Mouse (Mus musculus) left cerebral cortex, adult 18-20 months (tissue): ENCODE results near the gene Rep15. TPM values are rescaled to one million over a fixed set of nuclear protein-coding genes. Genes with fewer than 3 reads are reported as not detected.
A peak's percentile ranks its signal among the peaks of the same experiment; 100 is the strongest.

Experiments
- DNase-seq, 2 experiments: peaks; one replicate each; pipeline ENCODE4 v3.0.0; 2021 to 2022; ENCODE audit warnings: low spot score in 2 of 2, mixed read lengths in 1 of 2
- total RNA-seq, 2 experiments: library from RNA; stranded (reverse); gene quantifications; 2 replicates each; pipeline ENCODE4 v1.2.3; 2021

The Rep15 gene
- total RNA-seq, 2 experiments from 2014 or later, result 1.4 to 2.6 TPM

DNA sequence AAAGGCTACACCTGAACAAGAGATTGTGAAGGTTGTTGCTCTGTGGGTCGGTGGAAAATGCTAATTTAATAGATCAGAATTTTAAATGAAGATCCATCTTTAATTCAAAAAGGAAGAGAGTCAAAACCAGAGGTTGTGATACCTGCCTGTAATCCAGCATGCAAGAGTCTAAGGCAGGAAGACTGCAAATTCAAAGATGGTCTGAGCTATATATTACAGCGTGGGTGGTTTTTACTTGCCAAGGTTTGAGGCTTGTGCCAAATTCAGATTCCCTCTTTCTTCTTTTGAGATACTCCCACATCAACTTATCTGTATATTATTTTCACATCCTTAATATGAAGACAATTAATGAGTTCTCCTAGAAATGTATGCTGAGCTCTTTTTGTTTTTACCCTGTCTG, 4.0 kb upstream of the Rep15 start:
- no peak for DNase-seq

DNA sequence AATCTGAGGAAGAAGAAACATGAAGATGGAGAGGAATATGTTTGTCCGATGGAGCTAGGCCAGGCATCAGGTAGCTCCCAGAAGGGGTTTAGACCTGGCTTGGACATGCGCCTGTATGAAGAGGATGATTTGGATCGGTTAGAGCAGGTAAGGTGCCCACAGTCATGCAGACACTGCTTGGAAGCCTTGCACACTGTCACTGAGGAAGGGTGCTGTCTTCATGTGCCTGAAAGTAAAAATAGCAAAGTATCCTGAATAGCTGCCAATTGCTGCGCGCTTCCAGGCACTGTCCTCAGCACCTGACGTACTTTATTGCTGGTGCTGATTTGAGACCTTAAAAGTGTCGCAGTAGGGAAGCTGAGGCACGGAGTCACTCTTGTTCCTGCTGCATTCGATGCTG, 2.8 kb upstream of the Rep15 start:
- no peak for DNase-seq

DNA sequence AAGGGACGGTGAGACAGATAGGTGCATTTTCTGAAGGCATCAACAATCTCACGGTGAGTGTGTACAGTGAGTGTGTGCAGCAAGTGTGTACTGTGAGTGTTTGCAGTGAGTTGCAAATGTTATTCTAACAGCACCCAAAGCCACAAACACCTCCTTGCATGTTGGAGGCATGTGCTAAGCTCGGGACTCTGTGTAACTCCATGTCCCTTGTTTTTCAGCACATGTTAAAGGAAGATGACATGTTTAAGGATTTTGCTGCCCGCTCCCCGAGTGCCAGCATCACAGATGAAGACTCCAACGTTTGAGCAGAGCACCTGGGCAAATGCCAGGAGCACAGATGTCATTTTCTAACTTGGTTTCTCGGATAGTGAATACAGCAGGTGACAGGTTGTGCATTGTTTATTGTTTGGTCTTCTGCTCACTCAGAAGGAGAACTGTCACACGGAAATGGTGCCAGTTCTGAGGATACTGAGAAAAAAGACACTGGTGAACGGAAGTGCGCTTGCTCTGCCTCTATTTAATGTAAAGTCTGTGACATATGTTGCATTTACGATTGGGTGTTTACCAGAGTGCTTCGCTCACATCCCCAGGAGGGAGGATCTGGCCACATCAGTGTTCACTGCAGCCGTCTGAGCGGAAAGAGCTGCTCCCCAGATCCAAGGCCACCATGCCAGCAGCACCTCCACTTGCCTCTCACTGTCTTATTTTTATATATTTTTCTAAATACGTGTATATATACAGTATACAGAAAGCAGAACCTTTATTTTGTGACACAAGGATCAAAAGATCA, 2.1 kb upstream of the Rep15 start:
- no peak for DNase-seq

DNA sequence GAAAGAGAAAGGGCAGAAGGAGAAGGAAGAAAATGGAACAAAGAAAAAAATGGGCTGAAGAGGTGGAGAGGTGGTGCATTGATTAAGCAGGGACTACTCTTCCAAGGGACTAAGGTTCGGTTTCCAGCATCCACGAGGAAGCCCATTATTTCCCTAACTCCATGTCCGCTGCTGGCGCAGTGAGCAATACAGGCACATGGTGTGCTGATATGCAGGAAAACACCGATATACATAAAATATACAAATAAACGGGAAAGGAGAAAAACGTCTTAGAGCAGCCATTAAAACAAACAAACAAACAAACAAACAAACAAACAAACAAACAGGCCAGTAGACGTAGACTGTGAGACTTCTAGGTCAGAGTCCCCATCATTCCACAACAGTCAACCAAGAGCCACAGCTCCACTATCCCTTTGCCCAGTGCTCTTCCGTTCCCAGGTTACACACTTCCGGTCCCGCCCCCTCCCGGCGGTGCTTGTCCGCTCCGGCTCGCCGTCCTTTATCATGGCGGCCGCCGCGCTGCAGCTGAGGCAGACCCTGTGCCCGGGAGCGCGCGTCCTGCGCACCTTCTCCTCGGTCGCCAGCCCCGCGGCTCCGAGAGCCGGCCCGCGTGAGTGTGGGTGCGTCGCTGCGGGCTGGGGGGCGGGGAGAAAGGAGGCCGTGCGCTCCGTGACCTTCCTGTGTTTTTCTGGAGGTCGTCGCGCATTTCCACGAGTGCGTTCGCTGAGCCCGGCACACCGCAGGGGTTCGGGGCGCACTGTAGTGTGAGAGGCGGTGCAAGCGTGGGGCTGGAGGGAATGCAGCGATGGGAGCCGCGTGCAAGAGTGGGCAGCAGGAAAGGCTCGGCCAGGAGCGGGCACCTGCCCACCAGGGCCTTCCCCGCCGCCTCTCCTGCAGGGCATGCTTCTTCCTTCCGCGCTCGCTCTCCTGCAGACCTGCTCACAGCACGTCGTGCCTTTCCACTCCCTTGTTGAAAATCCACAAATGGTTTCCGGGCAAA, 10.2 kb downstream of the Rep15 start, which contains the start of gene Mrps35:
Mrps35 (plus strand) TSS at position 474 of the 1,000 bp plus-strand sequence.
- DNase-seq, result peak; percentile 92 to 93

DNA sequence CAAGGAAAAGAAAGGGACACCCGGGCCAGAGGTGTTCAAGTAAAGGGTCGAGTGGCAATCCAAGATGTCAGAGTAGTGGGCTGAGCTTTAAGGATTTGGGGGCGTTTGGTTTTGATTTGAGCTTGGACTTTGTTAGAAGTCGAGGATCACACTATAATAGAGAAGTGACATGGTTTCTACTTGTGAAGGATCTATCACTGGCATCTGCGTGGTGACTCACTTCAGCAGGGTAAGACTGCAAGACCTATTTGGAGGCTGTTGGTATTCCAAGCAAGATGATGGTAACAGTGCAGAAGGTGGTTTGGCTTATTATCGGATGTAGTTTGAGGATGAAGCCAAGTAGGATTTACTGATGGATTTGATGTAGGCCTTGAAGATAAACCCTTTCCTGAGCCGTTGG, 11.2 kb downstream of the Rep15 start:
- DNase-seq, result no peak

DNA sequence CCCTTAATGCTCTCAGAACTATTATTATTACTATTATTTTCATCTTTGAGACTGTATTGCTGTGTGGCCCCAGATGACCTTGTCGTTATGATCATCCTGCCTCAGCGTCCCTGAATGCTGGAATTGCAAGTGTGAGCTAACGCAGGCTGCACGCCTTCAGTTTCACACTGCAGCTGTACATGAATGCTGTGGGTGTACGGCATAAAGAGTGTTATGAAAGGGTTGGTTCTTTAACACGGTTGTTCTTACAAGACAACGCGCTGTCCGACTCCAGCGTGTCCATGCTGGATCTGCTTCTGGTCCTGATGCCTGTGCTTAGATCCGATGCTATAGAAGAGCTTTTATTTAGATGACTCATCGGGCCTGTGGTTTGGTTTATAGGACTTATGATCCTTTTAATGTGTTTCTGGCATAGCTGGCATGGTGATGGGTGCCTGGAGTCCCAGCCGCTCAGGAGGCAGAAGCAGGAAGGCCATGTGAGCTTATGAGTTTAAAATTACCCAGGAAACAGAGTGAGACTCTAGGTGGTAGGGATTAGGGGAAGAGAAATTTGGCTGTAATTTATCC, 16.9 kb downstream of the Rep15 start:
- DNase-seq, result peak; percentile 14 to 31

DNA sequence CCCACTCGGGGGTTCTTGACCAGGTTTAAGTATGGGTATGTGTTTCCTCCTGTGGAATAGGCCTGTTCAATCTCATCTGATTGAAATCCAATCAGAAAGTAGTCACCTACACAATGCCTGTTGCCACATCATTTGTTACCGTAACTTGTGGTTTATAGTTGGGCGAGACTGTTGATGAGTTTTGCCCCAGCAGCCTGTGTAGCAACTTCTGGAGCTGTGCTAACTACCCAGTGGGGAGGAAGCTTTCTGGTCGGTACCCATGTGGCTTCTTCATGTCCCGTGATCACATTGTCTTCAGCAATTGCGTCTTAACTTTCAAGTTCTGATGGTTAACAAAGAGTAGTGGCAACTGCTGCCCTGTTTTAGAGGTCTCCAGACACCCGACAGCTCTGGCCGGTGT, 19.3 kb downstream of the Rep15 start:
- no peak for DNase-seq

DNA sequence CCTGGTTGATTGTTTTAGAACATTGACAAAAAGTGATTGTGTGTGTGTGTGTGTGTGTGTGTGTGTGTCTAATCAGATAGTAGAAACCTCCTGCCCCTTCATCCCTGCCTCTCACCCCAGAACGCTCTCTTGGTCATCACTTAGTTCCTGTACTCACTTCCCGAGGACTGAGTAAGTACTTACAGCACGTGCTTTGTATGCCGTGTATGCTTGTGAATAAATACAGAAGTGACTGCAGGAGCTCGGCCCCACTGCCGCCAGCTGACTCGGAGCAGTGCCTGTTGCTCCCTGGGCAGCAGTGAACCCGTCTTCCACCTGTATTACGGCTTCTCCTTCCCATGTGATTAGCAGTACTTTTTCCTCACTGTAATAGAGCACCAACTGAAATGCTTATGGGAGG, 20.1 kb downstream of the Rep15 start:
- no peak for DNase-seq

DNA sequence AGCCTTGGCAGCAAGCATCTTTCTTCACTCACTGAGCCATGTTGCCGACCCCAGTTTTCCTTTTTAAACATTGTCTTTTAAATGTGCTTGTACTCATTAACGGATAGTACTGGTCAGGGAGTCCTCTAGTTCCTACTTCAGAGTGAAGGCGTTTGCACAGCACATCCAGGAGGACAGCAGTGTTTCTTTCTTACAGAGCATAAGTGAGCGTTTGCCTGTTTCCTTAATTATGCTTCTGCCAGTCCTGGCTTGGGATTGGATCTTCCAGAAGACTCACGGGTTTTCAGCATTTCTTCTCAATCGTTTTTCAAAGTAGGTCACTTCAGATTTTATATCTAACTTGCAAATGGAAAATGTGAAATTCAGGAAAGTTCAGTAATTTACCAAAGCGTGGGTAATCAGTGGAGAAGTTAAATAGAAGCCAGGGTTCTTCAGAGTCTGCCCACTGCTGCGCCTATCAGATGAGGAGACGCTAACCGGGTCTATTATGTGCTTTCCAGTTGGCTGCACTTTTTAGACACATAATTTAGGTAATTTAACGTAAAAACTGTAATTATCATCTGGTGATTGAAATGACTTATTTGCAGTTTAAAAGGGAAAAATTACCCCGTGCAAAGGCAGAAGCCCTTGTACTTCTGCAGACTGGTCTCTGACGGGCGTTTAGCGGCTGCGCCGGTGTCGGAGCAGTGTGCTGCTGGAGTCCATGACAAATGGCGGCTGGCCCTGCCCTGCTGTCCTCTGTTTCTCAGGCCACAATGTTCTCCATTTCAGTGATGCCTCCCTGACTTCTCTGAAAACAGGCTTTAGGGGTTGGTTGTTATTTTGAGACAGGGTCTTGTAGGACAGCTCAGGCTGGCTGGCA, 21.6 kb downstream of the Rep15 start:
- DNase-seq, result no peak

DNA sequence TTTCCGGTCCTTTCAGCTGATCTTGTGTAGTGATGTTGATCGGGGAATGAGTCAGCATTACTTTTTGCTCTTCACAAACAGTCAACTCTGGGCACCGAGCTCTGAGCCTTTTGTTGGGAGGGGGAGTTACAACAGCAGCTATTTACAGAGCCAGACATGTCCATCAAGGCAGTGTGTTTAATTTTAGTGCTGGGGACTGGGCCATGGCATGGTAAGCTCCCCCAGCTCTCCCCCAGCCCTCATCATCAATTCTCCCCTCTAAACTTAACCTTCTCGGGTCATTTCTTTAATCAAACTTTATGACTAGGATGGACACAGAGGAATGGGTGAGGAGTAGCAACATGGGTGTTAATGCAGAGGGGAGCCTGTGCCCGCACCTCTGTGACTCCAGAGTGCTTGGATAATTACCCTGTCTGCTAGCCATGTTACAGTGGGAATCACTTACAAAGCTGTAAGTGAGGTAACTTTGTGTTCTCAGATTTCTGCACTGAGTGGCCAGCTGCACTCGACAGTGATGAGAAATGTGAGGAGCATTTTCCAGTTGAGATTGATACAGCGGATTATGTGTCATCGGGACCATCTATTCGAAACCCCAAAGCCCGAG, 23.1 kb downstream of the Rep15 start:
- no peak for DNase-seq

DNA sequence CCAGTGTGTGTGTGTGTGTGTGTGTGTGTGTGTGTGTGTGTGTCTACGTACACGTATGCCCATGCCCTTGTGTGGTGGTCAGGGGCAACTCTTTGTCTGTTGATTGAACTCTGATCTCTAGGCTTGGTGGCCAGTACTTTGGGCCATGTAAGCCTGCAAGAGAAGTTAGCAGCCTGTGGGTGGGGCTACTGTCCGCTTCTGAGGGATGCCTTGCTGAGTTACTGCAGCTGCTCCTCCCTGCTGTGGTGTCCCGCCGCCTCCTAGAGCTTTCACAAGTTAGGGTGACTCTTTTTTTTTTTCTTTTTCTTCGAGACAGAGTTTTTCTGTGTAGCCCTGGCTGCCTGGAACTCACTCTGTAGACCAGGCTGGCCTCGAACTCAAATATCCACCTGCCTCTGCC, 26.9 kb downstream of the Rep15 start:
- DNase-seq, result no peak

DNA sequence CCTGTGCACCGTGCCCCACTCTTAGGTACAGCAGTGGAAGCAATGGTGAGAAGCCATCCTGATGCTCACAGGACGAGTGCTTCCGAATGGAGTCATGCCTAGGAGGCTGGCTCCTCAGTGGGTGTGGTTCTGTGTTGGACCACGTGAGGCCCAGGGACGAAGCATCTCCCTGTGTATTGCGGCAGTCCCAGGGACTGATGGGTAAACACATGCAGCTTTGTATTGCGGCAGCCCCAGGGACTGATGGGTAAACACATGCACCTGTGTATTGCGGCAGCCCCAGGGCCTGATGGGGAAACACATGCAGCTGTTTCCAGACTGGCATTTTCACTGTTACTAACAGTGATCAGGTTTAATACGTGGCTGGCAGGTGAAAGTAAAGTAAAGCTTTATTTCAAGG, 29.2 kb downstream of the Rep15 start:
- DNase-seq, result no peak

DNA sequence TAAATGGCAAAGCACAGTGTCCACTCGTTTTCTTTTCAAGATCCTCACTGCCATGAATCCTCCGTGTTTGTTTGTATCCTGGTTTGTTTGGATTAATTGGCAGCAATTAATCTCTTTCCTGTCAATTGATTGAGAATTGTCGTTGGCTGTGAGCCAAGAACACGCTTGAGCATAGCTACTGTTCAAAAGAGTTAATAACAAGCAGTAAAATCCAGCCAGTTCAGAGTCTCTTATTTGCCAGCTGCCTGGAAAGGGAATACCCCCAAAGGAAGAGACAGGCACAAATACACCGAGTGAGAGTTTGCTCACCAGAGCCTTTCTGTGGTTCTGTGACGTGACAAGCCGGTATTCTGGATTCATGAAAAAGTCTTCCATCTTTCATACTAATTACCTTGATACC, 29.6 kb downstream of the Rep15 start:
- DNase-seq, result no peak

DNA sequence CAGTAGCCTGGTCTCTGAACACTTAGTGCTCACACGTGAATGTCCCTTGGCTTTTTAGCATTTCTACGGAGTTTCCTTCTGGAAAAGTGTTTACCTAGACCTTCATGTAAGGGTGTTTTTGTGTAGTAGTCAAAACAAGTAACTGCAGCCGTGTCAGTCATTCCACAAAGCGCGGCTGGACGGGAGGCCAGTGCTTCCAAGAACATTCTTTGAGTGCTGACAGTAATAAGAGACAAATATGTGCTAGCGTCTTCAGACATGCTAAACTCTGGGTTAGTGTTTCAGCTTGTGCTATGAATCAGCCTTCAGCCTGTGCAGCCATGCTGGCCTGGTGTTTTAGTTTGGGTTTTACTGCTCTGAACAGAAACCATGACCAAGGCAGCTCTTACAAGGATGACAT, 30.3 kb downstream of the Rep15 start:
- DNase-seq, result no peak

DNA sequence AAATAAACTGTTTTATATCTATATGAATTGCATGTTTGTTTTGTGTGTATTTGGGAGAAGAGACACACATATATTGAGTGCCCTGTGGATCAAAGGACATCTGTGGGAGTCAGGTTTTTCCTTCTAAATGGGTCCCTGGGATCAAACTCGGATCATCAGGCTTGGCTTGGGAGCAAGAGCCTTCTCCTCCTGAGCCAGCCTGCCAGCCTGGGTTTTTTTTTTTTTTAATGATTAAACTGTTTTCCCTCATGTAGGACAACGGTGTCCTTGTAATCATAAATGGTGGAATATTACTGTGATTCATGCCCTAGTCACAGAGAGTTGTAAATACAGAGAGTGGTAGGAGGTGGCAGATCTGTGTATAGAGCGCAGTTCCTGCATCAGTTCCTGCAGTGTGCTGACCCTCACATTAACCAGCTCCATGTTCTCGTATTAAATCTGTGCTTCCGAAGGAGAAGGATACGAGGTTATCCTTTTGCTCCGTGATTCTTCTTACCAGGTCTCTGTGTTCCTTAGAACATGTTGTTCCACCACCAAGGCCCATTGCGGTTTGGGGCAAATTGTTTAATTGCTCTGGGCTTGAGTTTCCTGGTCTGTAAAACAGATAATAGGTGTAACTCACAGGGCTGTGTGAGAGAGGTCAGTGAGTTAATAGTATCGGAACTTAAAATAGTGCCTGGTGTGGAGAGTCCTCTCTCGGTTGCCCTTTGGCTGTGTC, 32.0 kb downstream of the Rep15 start:
- DNase-seq, result no peak

DNA sequence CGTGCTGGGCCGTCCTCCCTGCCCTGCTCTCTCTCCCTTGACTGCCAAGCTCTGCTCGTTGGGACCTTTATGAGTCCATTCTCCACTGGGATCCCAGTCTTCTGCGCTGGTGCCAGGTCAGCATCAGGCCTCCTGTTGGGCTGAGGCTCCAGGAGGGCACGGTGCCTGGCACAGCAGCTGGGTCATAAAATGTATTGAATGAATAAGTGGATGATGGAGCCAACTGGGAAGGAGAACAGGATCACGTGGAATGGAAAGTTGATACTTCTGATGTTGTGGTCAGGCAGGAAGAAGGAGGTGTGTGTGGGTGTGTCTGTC, 32.5 kb downstream of the Rep15 start:
- no peak for DNase-seq

DNA sequence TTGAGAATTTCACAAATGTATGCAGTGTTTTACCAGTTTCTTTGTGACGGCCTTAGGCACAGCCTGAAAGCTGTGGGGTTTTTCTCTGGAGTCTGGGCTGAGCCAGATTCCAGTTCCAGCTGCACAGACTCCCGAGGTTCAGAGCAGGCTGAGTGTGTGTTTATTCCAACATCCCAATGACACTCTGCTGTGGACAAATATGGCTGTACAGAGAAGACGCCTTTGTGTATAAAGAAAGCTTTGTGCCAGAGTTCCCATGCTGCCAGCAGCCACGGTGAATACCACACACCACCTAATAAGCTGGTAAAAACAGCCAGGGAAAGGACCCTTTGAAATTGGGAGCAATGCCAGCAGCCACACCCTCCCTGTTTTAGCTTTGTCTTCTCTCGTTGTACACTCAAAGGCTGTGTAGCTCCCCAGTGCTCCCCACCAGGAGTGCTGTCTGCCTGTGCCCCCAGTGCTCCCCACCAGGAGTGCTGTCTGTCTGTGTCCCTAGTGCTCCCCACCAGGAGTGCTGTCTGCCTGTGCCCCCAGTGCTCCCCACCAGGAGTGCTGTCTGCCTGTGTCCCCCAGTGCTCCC, 43.5 kb downstream of the Rep15 start:
- no peak for DNase-seq

DNA sequence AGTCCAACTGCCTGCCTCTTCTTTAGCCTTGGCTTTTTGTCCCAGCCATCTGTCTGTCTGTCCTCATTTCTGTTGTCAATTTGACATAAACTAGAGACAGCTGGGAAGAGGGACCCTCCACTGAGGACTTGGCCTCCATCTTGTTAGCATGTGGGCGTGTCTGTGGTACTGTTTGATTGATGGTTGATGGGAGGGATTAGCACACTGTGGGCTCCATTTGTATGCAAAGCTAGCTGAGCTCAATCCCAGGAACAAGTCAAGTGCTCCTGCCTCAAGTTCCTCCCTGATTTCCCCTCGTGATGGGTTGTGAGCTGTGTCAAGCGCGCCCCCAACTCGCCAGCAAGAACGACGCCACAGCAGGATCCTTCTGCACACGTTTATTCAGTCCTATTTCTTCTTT, 44.5 kb downstream of the Rep15 start:
- no peak for DNase-seq

DNA sequence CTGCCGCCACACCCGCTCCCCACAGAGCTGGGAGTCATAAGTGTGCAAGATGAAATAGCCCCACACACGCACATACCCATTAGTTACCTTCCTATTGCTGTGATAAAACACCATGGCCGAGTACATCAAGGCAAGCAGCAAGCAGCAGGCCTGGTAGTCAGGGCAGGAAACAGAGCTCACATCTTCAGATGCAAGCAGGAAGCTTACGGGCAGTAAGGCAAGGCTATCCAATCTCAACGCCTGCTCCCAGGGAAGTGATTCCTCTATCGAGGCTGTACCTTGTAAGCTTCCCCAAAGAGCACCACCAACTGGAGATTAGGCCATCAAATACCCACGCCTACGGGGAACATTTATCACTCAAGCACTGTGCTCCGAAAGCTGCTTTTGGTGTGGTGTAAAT, 47.5 kb downstream of the Rep15 start:
- no peak for DNase-seq
